21 mouse cellular contexts compared by ENCODE assay signal in the genomic region with DNA sequence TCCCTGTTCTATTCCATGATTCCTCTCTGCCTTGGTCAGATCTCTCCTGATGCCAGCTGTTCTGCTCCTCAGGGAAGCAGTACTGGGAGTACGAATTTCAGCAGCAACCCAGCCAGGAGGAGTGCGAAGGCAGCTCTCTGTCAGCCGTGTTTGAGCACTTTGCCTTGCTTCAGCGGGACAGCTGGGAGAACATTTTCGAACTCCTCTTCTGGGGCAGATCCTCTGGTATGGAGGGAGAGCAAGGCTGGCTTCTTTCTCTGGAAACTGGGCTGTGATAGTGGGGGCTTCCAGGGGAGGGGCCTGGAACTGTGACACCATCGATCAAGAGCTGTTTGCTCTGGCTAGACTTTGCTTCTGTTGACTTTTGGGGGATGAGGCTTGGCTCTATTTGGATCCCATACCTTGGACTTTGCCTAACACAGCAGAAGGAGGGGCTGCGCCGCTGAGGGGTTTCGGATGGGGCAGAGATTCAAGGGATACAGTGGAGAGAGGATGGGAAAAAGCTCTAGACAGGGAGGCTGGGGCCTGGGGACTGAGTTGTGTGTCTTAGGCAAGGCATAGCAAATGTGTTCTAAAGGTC. TPM values are rescaled to one million over a fixed set of nuclear protein-coding genes. Genes with fewer than 3 reads are reported as not detected.
DNase-seq lines count a peak whose midpoint lies in the region; ATAC-seq and TF ChIP-seq lines count a peak whose summit lies in the region.
"Had no signal": no experiment of that assay in that cellular context is flagged by ENCODE, and none has a peak within 500 bp of the region (broad histone marks: within the 10 kb centered on the region; RNA-seq: fewer than 3 reads in every experiment).

No protein-coding gene starts in this region.

- no peak for DNase-seq in stomach, postnatal 0 days (ENCODE audit: low spot score)
- DNase-seq in thymus, postnatal 36 days = no peak
- DNase-seq in frontal cortex, adult 2 months (ENCODE audit: extremely low spot score in 1 of 2, low spot score in 1 of 2) = no peak
- DNase-seq: cerebellum, postnatal 36 days; heart, adult 2 months; lung, adult 2 months; lung, postnatal 4 days; right cerebral cortex, adult 18-20 months; spleen, adult 18-20 months had no signal

- H3K4me1 ChIP-seq in forebrain, embryonic 12.5 days = peaks cover 25% of the 10 kb centered on the region
- H3K4me1 ChIP-seq in forebrain, embryonic 15.5 days = peaks cover 26% of the 10 kb centered on the region
- peaks cover 14% of the 10 kb centered on the region for H3K4me1 ChIP-seq in stomach, embryonic 15.5 days
- H3K4me1 ChIP-seq in stomach, postnatal 0 days (replicated peaks; ENCODE audit: control insufficient read depth, insufficient read depth) = no peaks in the 10 kb centered on the region; the same call in 1 of the 2 replicates
- peaks cover 22% of the 10 kb centered on the region for H3K4me1 ChIP-seq in liver, embryonic 15.5 days (replicated peaks)

- WGBS in forebrain, embryonic 12.5 days = 80% methylated on average over 9 of the region's 9 CpGs
- 85% methylated on average over 9 of the region's 9 CpGs for WGBS in forebrain, embryonic 15.5 days
- 54% methylated on average over 9 of the region's 9 CpGs for WGBS in stomach, embryonic 15.5 days
- 43% methylated on average over 9 of the region's 9 CpGs for WGBS in stomach, postnatal 0 days
- WGBS in liver, embryonic 15.5 days (ENCODE audit: insufficient replicate concordance) = 55% methylated on average over 9 of the region's 9 CpGs

- H3K36me3 ChIP-seq in forebrain, embryonic 12.5 days (replicated peaks) = peaks cover 9% of the 10 kb centered on the region
- no peaks in the 10 kb centered on the region for H3K36me3 ChIP-seq in forebrain, embryonic 15.5 days
- no peaks in the 10 kb centered on the region for H3K36me3 ChIP-seq in stomach, embryonic 15.5 days
- H3K36me3 ChIP-seq in stomach, postnatal 0 days (ENCODE audit: control insufficient read depth, insufficient read depth, low read length) = no peaks in the 10 kb centered on the region
- 0 out of 2 replicates have a peak, but pooled peaks cover under 1% of the 10 kb centered on the region for H3K36me3 ChIP-seq in liver, embryonic 15.5 days (replicated peaks)
- H3K36me3 ChIP-seq: embryonic facial prominence, embryonic 12.5 days had no signal

- TF ChIP-seq CTCF in stomach, postnatal 0 days (IDR thresholded peaks at IDR 0.05; ENCODE audit: low read depth) = no peak

- no peak overlapping the region for H3K27ac ChIP-seq in forebrain, embryonic 12.5 days
- no peak overlapping the region for H3K27ac ChIP-seq in forebrain, embryonic 15.5 days (replicated peaks)
- H3K27ac ChIP-seq in stomach, embryonic 15.5 days = no peak overlapping the region
- no peak overlapping the region for H3K27ac ChIP-seq in stomach, postnatal 0 days (replicated peaks)
- H3K27ac ChIP-seq in liver, embryonic 15.5 days (replicated peaks) = peak overlapping the region; percentile 75
- H3K27ac ChIP-seq: embryonic facial prominence, embryonic 12.5 days; heart, adult 2 months had no signal

- H3K27me3 ChIP-seq in forebrain, embryonic 12.5 days = peaks cover 29% of the 10 kb centered on the region
- H3K27me3 ChIP-seq in forebrain, embryonic 15.5 days = no peaks in the 10 kb centered on the region
- H3K27me3 ChIP-seq in stomach, embryonic 15.5 days (replicated peaks) = peaks cover 29% of the 10 kb centered on the region
- 0 out of 2 replicates have a peak, but pooled peaks cover under 1% of the 10 kb centered on the region for H3K27me3 ChIP-seq in stomach, postnatal 0 days (ENCODE audit: control insufficient read depth, insufficient read depth, low read length)
- peaks cover 59% of the 10 kb centered on the region for H3K27me3 ChIP-seq in liver, embryonic 15.5 days

- H3K9ac ChIP-seq in forebrain, embryonic 12.5 days = 0 out of 2 replicates have a peak overlapping the region, but pooled peaks have one; percentile 17
- no peak overlapping the region for H3K9ac ChIP-seq in forebrain, embryonic 15.5 days (replicated peaks)
- no peak overlapping the region for H3K9ac ChIP-seq in stomach, embryonic 15.5 days
- no peak overlapping the region for H3K9ac ChIP-seq in stomach, postnatal 0 days (ENCODE audit: low read length)
- H3K9ac ChIP-seq in liver, embryonic 15.5 days = peak overlapping the region; percentile 39
- H3K9ac ChIP-seq: embryonic facial prominence, embryonic 12.5 days had no signal

- no peak overlapping the region for H3K4me2 ChIP-seq in forebrain, embryonic 12.5 days
- no peak overlapping the region for H3K4me2 ChIP-seq in forebrain, embryonic 15.5 days (replicated peaks)
- H3K4me2 ChIP-seq in stomach, embryonic 15.5 days = peak overlapping the region; percentile 3; the same call in 1 of the 2 replicates
- no peak overlapping the region for H3K4me2 ChIP-seq in stomach, postnatal 0 days (replicated peaks; ENCODE audit: low read depth)
- H3K4me2 ChIP-seq in liver, embryonic 15.5 days = peak overlapping the region; percentile 46
- H3K4me2 ChIP-seq: embryonic facial prominence, embryonic 12.5 days had no signal

- TF ChIP-seq EP300 in stomach, postnatal 0 days (optimal IDR thresholded peaks at IDR 0.05) = no peak

- no peak overlapping the region for H3K4me3 ChIP-seq in forebrain, embryonic 12.5 days (replicated peaks)
- H3K4me3 ChIP-seq in forebrain, embryonic 15.5 days = no peak overlapping the region
- no peak overlapping the region for H3K4me3 ChIP-seq in stomach, embryonic 15.5 days (replicated peaks)
- H3K4me3 ChIP-seq in stomach, postnatal 0 days (ENCODE audit: low read depth, low read length) = no peak overlapping the region
- peak overlapping the region; percentile 50 for H3K4me3 ChIP-seq in liver, embryonic 15.5 days (replicated peaks)
- H3K4me3 ChIP-seq: embryonic facial prominence, embryonic 12.5 days; heart, adult 2 months had no signal

- H3K9me3 ChIP-seq in forebrain, embryonic 12.5 days = no peaks in the 10 kb centered on the region
- no peaks in the 10 kb centered on the region for H3K9me3 ChIP-seq in forebrain, embryonic 15.5 days
- no peaks in the 10 kb centered on the region for H3K9me3 ChIP-seq in stomach, embryonic 15.5 days
- H3K9me3 ChIP-seq in stomach, postnatal 0 days (ENCODE audit: control insufficient read depth, low read length) = no peaks in the 10 kb centered on the region
- no peaks in the 10 kb centered on the region for H3K9me3 ChIP-seq in liver, embryonic 15.5 days (replicated peaks)
- H3K9me3 ChIP-seq: embryonic facial prominence, embryonic 12.5 days had no signal

- ATAC-seq in forebrain, embryonic 12.5 days (ENCODE audit: low FRiP score) = no peak
- ATAC-seq in forebrain, embryonic 15.5 days (replicated peaks) = no peak
- no peak for ATAC-seq in stomach, embryonic 15.5 days (ENCODE audit: insufficient read depth, low FRiP score, low read depth)
- ATAC-seq in stomach, postnatal 0 days (ENCODE audit: low FRiP score, low TSS enrichment) = no peak
- ATAC-seq in liver, embryonic 15.5 days (ENCODE audit: insufficient read depth) = peak; percentile 56
- no peak for ATAC-seq in CD4-positive, CD25-positive, alpha-beta regulatory T cell, adult 4 months
- ATAC-seq: forebrain, embryonic 14.5 days; inflammation-experienced regulatory T-cells, adult 6 months had no signal

RNA-seq across cellular contexts. Expression of gene Vtn, which starts 1.8 kb away (rescaled TPM):
- 32.8 and 36.9 TPM in 2 replicates for polyA plus RNA-seq in forebrain, embryonic 12.5 days (2016; fragmentation: Nextera tagmentation; extraction: Ambion mirVana)
- polyA plus RNA-seq in forebrain, embryonic 15.5 days (2015; fragmentation: Nextera tagmentation; extraction: Ambion mirVana) = 69.0 and 76.3 TPM in 2 replicates
- polyA plus RNA-seq in stomach, embryonic 15.5 days (2015; fragmentation: Nextera tagmentation; extraction: Ambion mirVana) = 59.8 and 67.8 TPM in 2 replicates
- polyA plus RNA-seq in stomach, postnatal 0 days (2015; fragmentation: Nextera tagmentation; extraction: Ambion mirVana) = 3.6 and 6.0 TPM in 2 replicates
- polyA plus RNA-seq in liver, embryonic 15.5 days (2015; fragmentation: Nextera tagmentation; extraction: Ambion mirVana) = 675 and 834 TPM in 2 replicates
- not detected for polyA plus RNA-seq in CD4-positive, CD25-positive, alpha-beta regulatory T cell, adult 4 months (2017; shearing (Covaris generic))
- 181 and 199 TPM in 2 replicates for polyA plus RNA-seq in frontal cortex, adult 2 months (2012; rRNA removed)
- polyA plus RNA-seq: C2C12; inflammation-experienced regulatory T-cells, adult 6 months had no signal

RNA-seq across cellular contexts. Expression of gene Sebox, which starts 2.5 kb away (rescaled TPM):
- not detected in 2 replicates for polyA plus RNA-seq in forebrain, embryonic 12.5 days (2016; fragmentation: Nextera tagmentation; extraction: Ambion mirVana)
- polyA plus RNA-seq in forebrain, embryonic 15.5 days (2015; fragmentation: Nextera tagmentation; extraction: Ambion mirVana) = 0.41 TPM in 1 of 2 replicates, not detected in the other
- not detected in 2 replicates for polyA plus RNA-seq in stomach, embryonic 15.5 days (2015; fragmentation: Nextera tagmentation; extraction: Ambion mirVana)
- 0.10 TPM in 1 of 2 replicates, not detected in the other for polyA plus RNA-seq in stomach, postnatal 0 days (2015; fragmentation: Nextera tagmentation; extraction: Ambion mirVana)
- polyA plus RNA-seq in liver, embryonic 15.5 days (2015; fragmentation: Nextera tagmentation; extraction: Ambion mirVana) = 0.25 and 0.29 TPM in 2 replicates
- polyA plus RNA-seq in CD4-positive, CD25-positive, alpha-beta regulatory T cell, adult 4 months (2017; shearing (Covaris generic)) = not detected
- 3.0 and 3.6 TPM in 2 replicates for polyA plus RNA-seq in frontal cortex, adult 2 months (2012; rRNA removed)
- polyA plus RNA-seq: embryonic facial prominence, embryonic 12.5 days; heart, adult 2 months; heart, embryonic 16.5 days; inflammation-experienced regulatory T-cells, adult 6 months; kidney, embryonic 14.5 days; testis, adult 2 months had no signal

RNA-seq across cellular contexts. Expression of gene Sarm1, which starts 3.2 kb away (rescaled TPM):
- 32.1 and 34.8 TPM in 2 replicates for polyA plus RNA-seq in forebrain, embryonic 12.5 days (2016; fragmentation: Nextera tagmentation; extraction: Ambion mirVana)
- polyA plus RNA-seq in forebrain, embryonic 15.5 days (2015; fragmentation: Nextera tagmentation; extraction: Ambion mirVana) = 48.3 and 54.8 TPM in 2 replicates
- polyA plus RNA-seq in stomach, embryonic 15.5 days (2015; fragmentation: Nextera tagmentation; extraction: Ambion mirVana) = 2.6 and 3.3 TPM in 2 replicates
- polyA plus RNA-seq in stomach, postnatal 0 days (2015; fragmentation: Nextera tagmentation; extraction: Ambion mirVana) = 0.89 and 1.1 TPM in 2 replicates
- polyA plus RNA-seq in liver, embryonic 15.5 days (2015; fragmentation: Nextera tagmentation; extraction: Ambion mirVana) = 0.17 and 0.20 TPM in 2 replicates
- polyA plus RNA-seq in CD4-positive, CD25-positive, alpha-beta regulatory T cell, adult 4 months (2017; shearing (Covaris generic)) = 1 to 10 TPM in 1 of 2 experiments, under 1 TPM in 1; 0.63 to 1.3 TPM
- 28.6 and 29.2 TPM in 2 replicates for polyA plus RNA-seq in frontal cortex, adult 2 months (2012; rRNA removed)

RNA-seq across cellular contexts. Expression of gene Tmem199, which starts 11.3 kb away (rescaled TPM):
- 76.8 and 79.7 TPM in 2 replicates for polyA plus RNA-seq in forebrain, embryonic 12.5 days (2016; fragmentation: Nextera tagmentation; extraction: Ambion mirVana)
- 86.1 and 86.7 TPM in 2 replicates for polyA plus RNA-seq in forebrain, embryonic 15.5 days (2015; fragmentation: Nextera tagmentation; extraction: Ambion mirVana)
- polyA plus RNA-seq in stomach, embryonic 15.5 days (2015; fragmentation: Nextera tagmentation; extraction: Ambion mirVana) = 45.5 and 47.2 TPM in 2 replicates
- 28.4 and 32.1 TPM in 2 replicates for polyA plus RNA-seq in stomach, postnatal 0 days (2015; fragmentation: Nextera tagmentation; extraction: Ambion mirVana)
- 20.0 and 20.4 TPM in 2 replicates for polyA plus RNA-seq in liver, embryonic 15.5 days (2015; fragmentation: Nextera tagmentation; extraction: Ambion mirVana)
- 10 to 100 TPM; 51.4 to 71.8 TPM for polyA plus RNA-seq in CD4-positive, CD25-positive, alpha-beta regulatory T cell, adult 4 months (2017; shearing (Covaris generic))
- polyA plus RNA-seq in frontal cortex, adult 2 months (2012; rRNA removed) = 51.4 and 56.6 TPM in 2 replicates

RNA-seq across cellular contexts. Expression of gene Poldip2, which starts 11.3 kb away (rescaled TPM):
- 161 and 169 TPM in 2 replicates for polyA plus RNA-seq in forebrain, embryonic 12.5 days (2016; fragmentation: Nextera tagmentation; extraction: Ambion mirVana)
- polyA plus RNA-seq in forebrain, embryonic 15.5 days (2015; fragmentation: Nextera tagmentation; extraction: Ambion mirVana) = 205 and 217 TPM in 2 replicates
- polyA plus RNA-seq in stomach, embryonic 15.5 days (2015; fragmentation: Nextera tagmentation; extraction: Ambion mirVana) = 131 and 145 TPM in 2 replicates
- polyA plus RNA-seq in stomach, postnatal 0 days (2015; fragmentation: Nextera tagmentation; extraction: Ambion mirVana) = 91.1 and 95.9 TPM in 2 replicates
- 61.4 and 66.3 TPM in 2 replicates for polyA plus RNA-seq in liver, embryonic 15.5 days (2015; fragmentation: Nextera tagmentation; extraction: Ambion mirVana)
- 10 to 100 TPM; 13.9 to 19.9 TPM for polyA plus RNA-seq in CD4-positive, CD25-positive, alpha-beta regulatory T cell, adult 4 months (2017; shearing (Covaris generic))
- 107 and 115 TPM in 2 replicates for polyA plus RNA-seq in frontal cortex, adult 2 months (2012; rRNA removed)

Comparison
In these comparisons a context has a peak if more than half of its experiments do, and no peak if none do; other contexts are left out.
1. H3K4me2 ChIP-seq: peak in stomach, embryonic 15.5 days (single experiment) and liver, embryonic 15.5 days (single experiment); none in forebrain, embryonic 12.5 days (single experiment), forebrain, embryonic 15.5 days (single experiment) and stomach, postnatal 0 days (single experiment).
2. H3K9ac ChIP-seq: peak in forebrain, embryonic 12.5 days (single experiment) and liver, embryonic 15.5 days (single experiment); none in forebrain, embryonic 15.5 days (single experiment), stomach, embryonic 15.5 days (single experiment) and stomach, postnatal 0 days (single experiment).